Mouse (Mus musculus) retina, postnatal 1 day (tissue): ENCODE data around the gene Csf2rb2.
"Not testable (repeated sequence)": the region's sequence is repeated elsewhere in the genome, so short reads cannot be mapped to it uniquely, and the experiment has no call there.

Experiments
- DNase-seq: peaks from one replicate; pipeline ENCODE4 v3.0.0-alpha.2; 2012

Csf2rb2 gene

GRCm38 (mm10) chr15:78313659-78314058 lies 8.1 kb upstream of the Csf2rb2 start:
- not testable (repeated sequence) for DNase-seq

- peak; percentile 34 for DNase-seq
Measured at GRCm38 (mm10) chr15:78312421-78313233, 7.1 kb upstream of the Csf2rb2 start.

GRCm38 (mm10) chr15:78310971-78311370 lies 5.5 kb upstream of the Csf2rb2 start:
- DNase-seq, result no peak

DNA sequence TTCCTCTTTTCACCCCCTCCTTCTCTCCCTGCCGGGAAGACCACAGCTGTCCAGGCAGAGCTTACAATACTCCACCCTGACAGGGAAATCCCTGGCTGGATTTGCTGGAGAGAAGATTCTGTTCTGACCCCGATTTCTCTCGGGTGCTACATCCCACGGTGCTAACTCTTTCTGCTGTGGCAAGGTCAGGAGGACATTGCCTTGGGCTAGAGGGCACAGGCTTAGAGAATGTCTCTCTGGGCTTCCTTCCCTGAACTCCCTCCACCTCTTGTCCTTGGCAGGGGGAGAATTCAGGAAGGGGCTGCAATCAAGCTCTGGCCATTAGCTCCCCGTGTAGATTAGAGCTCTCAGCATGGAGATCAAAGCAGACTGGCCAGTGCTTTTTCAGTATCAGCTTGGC lies 4.3 kb upstream of the Csf2rb2 start:
- DNase-seq, result peak; percentile 60

DNA sequence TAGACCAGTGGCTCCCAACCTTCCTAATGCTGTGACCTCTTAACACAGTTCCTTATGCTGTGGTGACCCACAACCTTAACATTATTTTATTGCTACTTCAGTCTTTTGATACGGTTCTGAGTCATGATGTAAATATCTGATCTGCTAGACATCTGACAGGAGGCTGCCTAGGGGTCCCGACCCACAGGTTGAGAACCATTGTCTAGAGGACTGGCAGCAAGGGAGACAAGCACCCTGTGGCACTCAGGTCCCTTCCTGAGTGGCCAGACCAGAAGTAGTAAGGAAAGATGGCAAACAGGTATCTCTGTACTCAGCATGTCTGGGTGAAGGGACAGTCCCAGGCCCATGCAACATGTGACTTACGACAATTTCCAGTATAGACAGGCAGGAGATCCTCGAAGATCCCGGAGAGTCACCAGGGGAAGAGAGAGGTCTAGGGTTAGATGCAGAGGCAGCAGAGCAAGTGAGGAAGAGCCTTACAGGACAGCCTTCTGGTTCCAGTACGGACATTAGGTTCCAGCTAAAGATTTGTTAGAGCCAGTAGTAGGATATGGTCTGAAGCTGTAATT lies 1.8 kb downstream of the Csf2rb2 start:
- no peak for DNase-seq

GRCm38 (mm10) chr15:78302718-78303117 lies 2.8 kb downstream of the Csf2rb2 start:
- DNase-seq, result no peak

DNA sequence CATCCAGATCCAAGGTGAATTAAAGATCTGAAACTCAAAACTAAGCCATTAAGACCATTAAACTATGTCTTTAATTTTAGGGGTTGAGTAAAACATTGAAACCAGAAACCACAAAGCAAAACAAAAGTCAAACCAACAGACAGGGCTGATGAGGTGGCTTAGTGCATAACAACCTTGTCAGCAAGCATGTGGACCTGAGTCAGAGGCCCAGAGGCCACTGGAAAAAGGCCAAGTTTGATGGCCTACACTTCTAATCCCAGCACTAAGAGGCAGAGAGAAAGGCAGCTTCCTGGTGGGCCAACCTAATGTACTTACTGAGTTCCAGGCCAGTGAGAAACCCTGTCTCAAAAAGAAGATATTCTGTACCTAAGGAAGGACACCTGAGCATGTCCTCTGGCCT lies 4.7 kb downstream of the Csf2rb2 start:
- DNase-seq, result no peak

DNA sequence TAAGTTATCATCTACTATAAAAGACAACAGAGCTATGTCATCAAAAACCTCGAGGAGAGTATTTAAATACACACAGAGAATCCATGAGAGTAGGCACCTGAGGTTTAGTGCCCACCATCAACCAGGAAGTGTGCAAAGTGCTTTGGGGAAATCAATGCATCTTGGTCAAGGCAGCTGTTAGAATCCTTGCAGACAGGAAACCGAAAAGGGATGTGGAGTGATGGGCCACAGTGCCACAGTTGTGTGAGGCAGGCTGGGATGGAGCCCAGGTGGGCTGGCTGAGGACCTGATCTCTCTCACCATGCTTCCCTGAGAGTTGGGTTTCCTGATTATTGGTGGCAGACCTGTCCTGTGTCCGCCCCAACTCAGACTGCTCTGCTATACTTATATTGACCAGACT lies 5.9 kb downstream of the Csf2rb2 start:
- DNase-seq, result no peak

GRCm38 (mm10) chr15:78298558-78298957 lies 7.0 kb downstream of the Csf2rb2 start:
- DNase-seq, result no peak

- no peak for DNase-seq
Measured at GRCm38 (mm10) chr15:78293716-78294115, 11.8 kb downstream of the Csf2rb2 start.

DNA sequence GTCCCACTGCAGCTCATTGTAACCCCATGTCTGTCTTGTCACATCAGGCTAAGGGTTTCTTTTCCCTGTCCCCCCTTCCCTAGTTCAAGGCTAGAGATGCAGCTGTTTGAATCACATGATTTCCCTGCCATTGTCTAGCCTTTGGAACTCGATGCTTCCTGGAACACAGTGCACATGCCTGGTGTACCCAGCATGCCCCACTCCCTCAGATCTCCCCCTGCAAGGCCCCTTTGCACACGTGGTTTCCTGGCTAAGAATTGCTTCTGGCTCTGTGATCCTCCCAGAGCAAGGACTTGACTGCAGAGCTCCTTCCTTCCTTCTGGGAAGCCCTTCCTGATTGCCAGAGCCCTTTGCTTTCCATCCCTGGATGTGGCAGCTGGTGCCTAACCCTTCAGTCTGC lies 12.3 kb downstream of the Csf2rb2 start:
- DNase-seq, result peak; percentile 21

GRCm38 (mm10) chr15:78289775-78290174 lies 15.7 kb downstream of the Csf2rb2 start:
- DNase-seq, result not testable (repeated sequence)

GRCm38 (mm10) chr15:78287941-78288340 lies 17.6 kb downstream of the Csf2rb2 start:
- no peak for DNase-seq

GRCm38 (mm10) chr15:78278308-78278707 lies 27.2 kb downstream of the Csf2rb2 start:
- DNase-seq, result no peak

DNA sequence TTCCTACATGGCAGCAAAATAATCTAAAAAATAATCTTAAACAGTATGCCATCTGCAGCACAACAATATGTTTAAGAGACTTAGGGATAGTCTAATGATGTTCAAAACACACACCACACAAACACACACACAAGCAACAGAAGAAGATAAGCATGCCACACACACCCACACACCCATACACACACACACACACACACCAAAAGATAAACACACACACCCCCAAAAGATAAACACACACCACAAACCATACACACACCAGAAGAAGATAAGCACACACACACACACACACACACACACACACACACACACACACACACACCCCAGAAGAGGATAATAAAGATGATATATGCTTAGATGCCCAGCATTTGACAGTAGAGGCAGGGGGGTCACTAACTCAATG lies 34.3 kb downstream of the Csf2rb2 start:
- no peak for DNase-seq

- no peak for DNase-seq
Measured at GRCm38 (mm10) chr15:78267865-78268264, 37.7 kb downstream of the Csf2rb2 start.

DNA sequence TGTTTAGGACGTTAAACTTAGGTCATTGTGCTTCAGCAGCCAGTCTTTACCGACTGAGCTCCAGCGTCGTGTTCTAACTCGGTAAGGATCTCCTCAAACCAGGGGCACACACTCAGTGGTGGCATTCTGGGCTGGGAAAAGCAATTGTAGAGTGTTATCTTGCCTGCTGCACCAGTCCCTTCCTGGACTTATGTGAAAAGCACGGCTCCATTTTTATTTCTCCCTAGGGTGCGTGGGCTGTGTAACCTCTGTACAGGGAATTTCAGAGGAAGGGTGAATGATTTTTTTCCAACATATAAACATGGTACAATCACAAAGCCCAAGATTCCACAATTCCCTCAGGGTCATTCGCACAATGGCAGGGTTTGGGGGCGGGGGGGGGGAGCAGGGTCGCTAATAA lies 38.1 kb downstream of the Csf2rb2 start:
- no peak for DNase-seq

DNA sequence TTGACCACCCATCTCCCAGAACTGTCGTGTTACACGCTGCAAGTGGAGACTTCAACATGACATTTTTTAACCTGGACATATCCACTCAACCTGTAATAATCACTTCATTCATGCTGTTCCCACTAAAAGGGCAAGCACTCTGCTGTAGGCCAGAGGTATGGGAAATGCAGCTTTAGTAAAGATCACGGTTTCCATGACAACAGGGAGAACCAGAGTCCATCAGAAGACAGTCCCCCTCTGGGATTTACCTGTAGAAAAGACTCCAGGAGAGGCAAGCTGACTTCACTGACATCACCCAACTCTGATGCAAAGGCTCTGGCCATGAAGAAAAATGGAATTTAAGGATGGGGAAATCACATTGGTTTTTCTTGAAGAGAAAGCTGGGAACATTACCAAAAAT lies 42.2 kb downstream of the Csf2rb2 start:
- peak; percentile 44 for DNase-seq

DNA sequence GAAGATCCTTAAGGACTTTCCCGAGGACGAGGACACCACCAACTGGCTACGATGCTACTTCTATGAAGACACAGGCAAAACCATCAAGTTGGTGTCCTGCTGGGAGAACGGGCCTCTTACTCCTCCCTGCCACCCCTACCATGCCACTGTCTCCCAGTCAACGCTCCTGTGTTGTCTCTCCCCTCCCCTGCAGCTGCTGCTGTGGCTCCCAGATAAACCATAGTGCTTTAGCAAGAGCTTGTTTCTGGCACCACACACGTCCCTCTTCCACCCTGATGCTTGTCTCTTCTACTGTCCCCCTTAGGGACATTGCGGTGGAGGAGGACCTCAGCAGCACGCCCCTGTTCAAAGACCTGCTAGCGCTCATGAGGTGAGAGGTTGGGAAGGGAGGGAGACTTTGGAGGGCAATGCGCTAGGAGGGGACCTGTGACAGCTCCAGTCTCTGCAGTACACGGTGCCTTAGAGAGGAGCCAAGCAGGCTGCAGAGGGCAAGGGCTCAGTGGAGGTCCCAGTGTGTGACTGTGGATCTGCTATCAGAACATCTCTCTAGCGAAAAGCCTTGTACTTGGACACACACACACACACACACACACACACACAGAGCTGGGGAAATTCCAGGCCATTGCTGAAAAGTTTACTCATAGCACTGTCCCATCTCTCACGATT lies 44.7 kb downstream of the Csf2rb2 start:
- DNase-seq, result no peak

DNA sequence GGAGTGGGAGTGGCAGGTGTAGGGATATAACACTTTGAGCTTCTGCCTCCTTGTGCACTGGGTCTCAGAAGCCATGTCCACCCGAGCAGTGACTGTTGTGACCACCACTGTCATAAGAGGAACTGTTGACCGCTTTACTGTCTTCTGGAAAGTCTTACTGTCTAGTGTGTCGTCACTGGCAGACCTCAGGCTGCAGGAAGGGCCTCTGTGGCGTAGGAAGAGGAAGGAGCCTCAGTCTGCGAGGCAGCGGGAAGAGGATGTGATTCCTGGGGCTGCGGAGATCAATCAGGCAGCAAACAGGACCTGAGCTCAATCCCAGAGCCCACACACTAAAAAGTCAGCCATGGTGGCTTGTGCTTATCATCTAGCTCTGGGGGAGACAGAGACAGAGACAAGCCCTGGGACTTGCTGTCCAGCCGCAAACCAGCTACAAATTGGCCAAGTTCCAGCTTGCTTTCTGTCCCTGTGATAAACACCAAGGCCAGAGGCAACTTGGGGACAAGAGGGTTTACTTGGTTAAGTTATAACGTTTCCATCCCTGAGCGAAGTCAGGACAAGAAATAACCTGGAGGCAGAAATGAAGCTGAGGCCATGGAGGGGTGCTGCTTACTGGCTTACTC lies 47.2 kb downstream of the Csf2rb2 start:
- no peak for DNase-seq

GRCm38 (mm10) chr15:78257326-78258050 lies 48.0 kb downstream of the Csf2rb2 start:
- peak; percentile 75 for DNase-seq

DNA sequence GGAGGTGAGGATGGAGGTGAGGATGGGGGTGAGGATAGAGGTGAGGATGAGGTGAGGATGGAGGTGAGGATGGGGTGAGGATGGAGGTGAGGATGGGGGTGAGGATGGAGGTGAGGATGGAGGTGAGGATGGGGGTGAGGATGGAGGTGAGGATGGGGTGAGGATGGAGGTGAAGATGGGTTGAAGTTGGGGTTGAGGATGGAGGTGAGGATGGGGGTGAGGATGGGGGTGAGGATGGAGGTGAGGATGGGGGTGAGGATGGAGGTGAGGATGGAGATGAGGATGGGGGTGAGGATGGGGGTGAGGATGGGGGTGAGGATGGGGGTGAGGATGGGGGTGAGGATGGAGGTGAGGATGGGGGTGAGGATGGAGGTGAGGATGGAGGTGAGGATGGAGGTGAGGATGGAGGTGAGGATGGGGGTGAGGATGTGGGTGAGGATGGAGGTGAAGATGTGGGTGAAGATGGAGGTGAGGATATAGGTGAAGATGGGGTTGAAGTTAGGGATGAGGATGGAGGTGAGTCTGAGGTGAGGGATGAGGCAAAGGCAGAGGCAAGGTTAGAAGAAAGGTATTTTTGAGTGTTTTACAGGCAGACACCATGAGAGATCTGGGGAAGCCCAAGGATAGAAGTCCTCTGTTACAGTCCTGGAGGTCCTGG lies 48.8 kb downstream of the Csf2rb2 start:
- not testable (repeated sequence) for DNase-seq
